Mouse (Mus musculus) CH12.LX (cell line): Measurements from ENCODE around the gene C8g.

ENCODE experiments used
- CHD2 ChIP-seq: IDR thresholded peaks from 2 replicates; pipeline ENCODE4 v1.6.1; 2011; ENCODE audit warnings: low read length, improper control_type of control experiment
- CTCF ChIP-seq, 2 experiments: IDR thresholded peaks in 1 of 2; conservative IDR thresholded peaks in 1 of 2; 2 replicates each; pipeline ENCODE4 v1.5.1; 2011 to 2012; ENCODE audit warnings: low read depth in 2 of 2, low read length in 2 of 2, improper control_type of control experiment in 1 of 2, inconsistent platforms in 1 of 2, mild to moderate bottlenecking in 1 of 2, moderate library complexity in 1 of 2
- ELF1 ChIP-seq: IDR thresholded peaks from 2 replicates; pipeline ENCODE4 v1.6.1; 2014; ENCODE audit warnings: low read depth, mild to moderate bottlenecking, inconsistent platforms, low read length, improper control_type of control experiment
- MAFK ChIP-seq: IDR thresholded peaks from 2 replicates; pipeline ENCODE4 v1.6.1; 2011; ENCODE audit warnings: low read length, improper control_type of control experiment; ENCODE audit not compliant: insufficient replicate concordance
- SMC3 ChIP-seq: IDR thresholded peaks from 2 replicates; pipeline ENCODE4 v1.6.1; 2011; ENCODE audit warnings: low read depth, low read length, improper control_type of control experiment
- USF1 ChIP-seq: IDR thresholded peaks from 2 replicates; pipeline ENCODE4 v1.6.1; 2014; ENCODE audit warnings: low read depth, mild to moderate bottlenecking, inconsistent platforms, low read length, improper control_type of control experiment

- TF ChIP-seq CTCF (conservative IDR thresholded peaks at IDR 0.05 in 1 of 2, IDR thresholded peaks at IDR 0.05 in 1 of 2; ENCODE audit: low read depth in 2 of 2, low read length in 2 of 2) (no peak), ELF1 (no peak), CHD2 (no peak), USF1 (no peak), MAFK (no peak), SMC3 (no peak)
These were observed 39.0 kb upstream of the C8g start for GRCm38 (mm10) chr2:25540541-25540948.
